Comparison of ENCODE assay signal across 24 mouse cellular contexts in the genomic region with DNA sequence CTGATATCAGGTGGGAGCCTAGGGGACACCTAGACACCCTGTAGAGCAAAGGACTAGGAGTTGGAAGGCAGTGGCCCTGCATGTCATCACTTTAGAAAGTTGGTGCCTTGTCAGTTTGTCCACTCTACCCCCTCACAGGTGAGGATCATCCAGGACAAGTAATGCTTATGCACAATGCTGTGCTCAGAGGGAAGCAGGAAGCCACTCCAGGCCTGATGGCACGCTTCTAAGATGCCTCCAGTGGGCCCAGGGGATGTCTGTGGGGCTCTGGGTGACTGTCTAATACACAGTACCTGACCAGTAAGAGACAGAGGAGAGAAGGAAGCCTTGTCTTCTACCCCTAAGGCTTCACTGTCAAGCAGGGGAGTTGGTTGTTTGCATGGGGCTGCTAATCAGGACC. TPM values are rescaled to one million over a fixed set of nuclear protein-coding genes. Genes with fewer than 3 reads are reported as not detected.
"Had no signal": no experiment of that assay in that cellular context is flagged by ENCODE, and none has a peak within 500 bp of the region (broad histone marks: within the 10 kb centered on the region; RNA-seq: fewer than 3 reads in every experiment).

No protein-coding gene starts in this region.

- H3K9me3 ChIP-seq: embryonic facial prominence, embryonic 10.5 days; embryonic facial prominence, embryonic 12.5 days; embryonic facial prominence, embryonic 13.5 days; embryonic facial prominence, embryonic 15.5 days; forebrain, embryonic 10.5 days; forebrain, embryonic 12.5 days; forebrain, embryonic 15.5 days had no signal

- H3K36me3 ChIP-seq: embryonic facial prominence, embryonic 10.5 days; embryonic facial prominence, embryonic 12.5 days; embryonic facial prominence, embryonic 13.5 days; embryonic facial prominence, embryonic 15.5 days; forebrain, embryonic 10.5 days; forebrain, embryonic 12.5 days; forebrain, embryonic 15.5 days had no signal

- H3K27ac ChIP-seq: embryonic facial prominence, embryonic 10.5 days; embryonic facial prominence, embryonic 12.5 days; embryonic facial prominence, embryonic 13.5 days; embryonic facial prominence, embryonic 15.5 days; forebrain, embryonic 10.5 days; forebrain, embryonic 12.5 days; forebrain, embryonic 13.5 days; forebrain, embryonic 15.5 days; gastrocnemius, adult 2 months; heart, adult 2 months had no signal

- DNase-seq: cerebellum, adult 8-10 months; cerebellum, adult 9-11 months; cerebellum, postnatal 10 days; cerebellum, postnatal 14 days; cerebellum, postnatal 36 days; embryo, embryonic 11 days; forebrain, postnatal 0 days; gastrocnemius, adult 2 months; gastrocnemius, postnatal 10 days; gastrocnemius, postnatal 14 days; gastrocnemius, postnatal 25 days; gastrocnemius, postnatal 36 days; heart, adult 2 months had no signal

- H3K4me1 ChIP-seq: embryonic facial prominence, embryonic 10.5 days; embryonic facial prominence, embryonic 12.5 days; embryonic facial prominence, embryonic 13.5 days; embryonic facial prominence, embryonic 15.5 days; forebrain, embryonic 10.5 days; forebrain, embryonic 12.5 days; forebrain, embryonic 13.5 days; forebrain, embryonic 15.5 days had no signal

- H3K4me3 ChIP-seq: embryonic facial prominence, embryonic 10.5 days; embryonic facial prominence, embryonic 12.5 days; embryonic facial prominence, embryonic 13.5 days; embryonic facial prominence, embryonic 15.5 days; erythroblast, embryonic 14.5 days; forebrain, embryonic 10.5 days; forebrain, embryonic 12.5 days; forebrain, embryonic 13.5 days; forebrain, embryonic 15.5 days; gastrocnemius, adult 2 months; heart, adult 2 months had no signal

- H3K27me3 ChIP-seq: embryonic facial prominence, embryonic 12.5 days; embryonic facial prominence, embryonic 13.5 days; embryonic facial prominence, embryonic 15.5 days; forebrain, embryonic 12.5 days; forebrain, embryonic 13.5 days; forebrain, embryonic 15.5 days had no signal

RNA-seq across cellular contexts. Expression of gene Grin2a, which starts 7.6 kb away (rescaled TPM):
- total RNA-seq: common myeloid progenitor, adult 5-6 weeks; gastrocnemius, postnatal 36 days; granulocyte monocyte progenitor cell, adult 5-6 weeks had no signal
